Mouse (Mus musculus) heart, postnatal 0 days (tissue): ENCODE measurements around the gene Pheta1. TPM values are rescaled to one million over a fixed set of nuclear protein-coding genes. Genes with fewer than 3 reads are reported as not detected.

Source experiments
- ATAC-seq: fragments of 200-750 bp; cut with Nextera tagmentation; 2 replicates; pipeline ENCODE4 v1.8.0; 2017; ENCODE audit warnings: low read depth, moderate number of reproducible peaks, moderate library complexity; ENCODE audit not compliant: insufficient read depth
- DNase-seq: peaks from one replicate; pipeline ENCODE4 v3.0.0-alpha.2; 2016; ENCODE audit warnings: low spot score
- H3K27ac ChIP-seq: fragments of 300-500 bp; sonication (generic); 2 replicates; pipeline ENCODE4 v1.5.1; 2014; ENCODE audit warnings: low read depth, mild to moderate bottlenecking
- H3K27me3 ChIP-seq: fragments of 300-500 bp; sonication (generic); 2 replicates; pipeline ENCODE4 v1.6.1; 2014; ENCODE audit warnings: low read length, mixed read lengths; ENCODE audit not compliant: control insufficient read depth, insufficient read depth
- H3K36me3 ChIP-seq: fragments of 300-500 bp; sonication (generic); replicated peaks from 2 replicates; pipeline ENCODE4 v1.6.1; 2014; ENCODE audit warnings: low read length, mixed read lengths; ENCODE audit not compliant: control insufficient read depth, insufficient read depth
- H3K4me1 ChIP-seq: fragments of 300-500 bp; sonication (generic); 2 replicates; pipeline ENCODE4 v1.6.1; 2014; ENCODE audit warnings: antibody characterized with exemption; ENCODE audit not compliant: control insufficient read depth, insufficient read depth
- H3K4me2 ChIP-seq: fragments of 300-500 bp; sonication (generic); 2 replicates; pipeline ENCODE4 v1.6.1; 2014; ENCODE audit warnings: low read depth, mild to moderate bottlenecking, low read length, moderate library complexity
- H3K4me3 ChIP-seq: fragments of 300-500 bp; sonication (generic); 2 replicates; pipeline ENCODE4 v1.5.1; 2014; ENCODE audit warnings: low read depth, low read length
- H3K9ac ChIP-seq: fragments of 300-500 bp; sonication (generic); replicated peaks from 2 replicates; pipeline ENCODE4 v1.6.1; 2014; ENCODE audit warnings: low read depth, low read length, mixed read lengths
- H3K9me3 ChIP-seq: fragments of 300-500 bp; sonication (generic); replicated peaks from 2 replicates; pipeline ENCODE4 v1.6.1; 2016; ENCODE audit warnings: low read length; ENCODE audit not compliant: control insufficient read depth
- CTCF ChIP-seq: IDR thresholded peaks from 2 replicates; pipeline ENCODE4 v1.5.1; 2016; ENCODE audit warnings: antibody characterized with exemption, control low read depth, low read depth
- EP300 ChIP-seq: IDR thresholded peaks from 2 replicates; pipeline ENCODE4 v1.6.1; 2016; ENCODE audit warnings: antibody characterized with exemption, low read depth
- WGBS: fragments of 180-500 bp; shearing (Covaris S2); extraction: QIAGEN DNeasy Blood & Tissue Kit; methylation state at CpG from one replicate; pipeline ENCODE4 v1.1.7; 2014; 5-methylcytosine and 5-hydroxymethylcytosine counted together
- polyA plus RNA-seq: library from polyadenylated mRNA; unstranded; fragments of >200 nt; fragmentation: Nextera tagmentation; extraction: Ambion mirVana; gene quantifications from 2 replicates; pipeline ENCODE4 v1.2.1, GENCODE M21; 2015
- total RNA-seq: library from RNA; depleted of rRNA; stranded (reverse); fragments of >200 nt; gene quantifications from 2 replicates; pipeline ENCODE4 v1.2.3, GENCODE M21; 2014; ENCODE audit warnings: low replicate concordance

Gene Pheta1
- total and polyA plus RNA-seq, 2 experiments from 2014 or later: 16.4 to 32.2 TPM

- no peaks in the 10 kb centered on the region for H3K27me3 ChIP-seq
- H3K9me3 ChIP-seq: no peaks in the 10 kb centered on the region
- no peak for DNase-seq
- no peak for ATAC-seq
- 67% methylated on average over 5 of the region's 5 CpGs for WGBS
- no peak overlapping the region; the same call in 1 of the 2 replicates for H3K27ac ChIP-seq
- no peak overlapping the region for H3K4me2 ChIP-seq
- TF ChIP-seq EP300 (no peak), CTCF (no peak)
- H3K4me3 ChIP-seq: no peak overlapping the region
- no peak overlapping the region for H3K9ac ChIP-seq
- H3K36me3 ChIP-seq: peaks cover 53% of the 10 kb centered on the region
- H3K4me1 ChIP-seq: peaks cover 13% of the 10 kb centered on the region
Measured at GRCm38 (mm10) chr5:121811485-121811931, 37.3 kb upstream of the Pheta1 start.

- Histone ChIP-seq H3K9me3 (no peaks in the 10 kb centered on the region), H3K4me3 (no peak overlapping the region), H3K9ac (no peak overlapping the region), H3K27me3 (no peaks in the 10 kb centered on the region), H3K4me1 (peaks cover 13% of the 10 kb centered on the region), H3K4me2 (no peak overlapping the region), H3K36me3 (peaks cover 64% of the 10 kb centered on the region), H3K27ac (no peak overlapping the region)
- 77% methylated on average over 7 of the region's 7 CpGs for WGBS
- ATAC-seq (no peak), DNase-seq (no peak)
- TF ChIP-seq CTCF (no peak), EP300 (no peak)
Measured at GRCm38 (mm10) chr5:121812526-121813243, 36.1 kb upstream of the Pheta1 start.

GRCm38 (mm10) chr5:121813744-121814143 is 35.0 kb upstream of the Pheta1 start:
- Histone ChIP-seq H3K4me1 (peaks cover 13% of the 10 kb centered on the region), H3K27me3 (no peaks in the 10 kb centered on the region), H3K9ac (no peak overlapping the region), H3K36me3 (peaks cover 75% of the 10 kb centered on the region), H3K27ac (no peak overlapping the region), H3K4me2 (no peak overlapping the region), H3K9me3 (no peaks in the 10 kb centered on the region), H3K4me3 (no peak overlapping the region)
- WGBS: 93% methylated on average over 10 of the region's 10 CpGs
- DNase-seq (no peak), ATAC-seq (no peak)
- TF ChIP-seq EP300 (no peak), CTCF (no peak)

- Histone ChIP-seq H3K9ac (no peak overlapping the region), H3K4me3 (no peak overlapping the region), H3K9me3 (no peaks in the 10 kb centered on the region), H3K27ac (no peak overlapping the region), H3K4me1 (peaks cover 15% of the 10 kb centered on the region), H3K27me3 (no peaks in the 10 kb centered on the region), H3K4me2 (no peak overlapping the region), H3K36me3 (peaks cover 88% of the 10 kb centered on the region)
- DNase-seq (peak; percentile 61), ATAC-seq (peak; percentile 59)
- peak; percentile 72 for TF ChIP-seq CTCF
- TF ChIP-seq EP300: no peak
- 53% methylated on average over 3 of the region's 3 CpGs for WGBS
Measured at GRCm38 (mm10) chr5:121815067-121815466, 33.7 kb upstream of the Pheta1 start.

GRCm38 (mm10) chr5:121815867-121816380 is 32.9 kb upstream of the Pheta1 start:
- Histone ChIP-seq H3K36me3 (peaks cover 90% of the 10 kb centered on the region), H3K4me3 (no peak overlapping the region), H3K27me3 (no peaks in the 10 kb centered on the region), H3K4me2 (no peak overlapping the region), H3K27ac (no peak overlapping the region), H3K4me1 (peaks cover 15% of the 10 kb centered on the region; the same call in 1 of the 2 replicates), H3K9me3 (no peaks in the 10 kb centered on the region), H3K9ac (no peak overlapping the region)
- TF ChIP-seq CTCF (no peak), EP300 (no peak)
- WGBS: 72% methylated on average over 8 of the region's 8 CpGs
- no peak for DNase-seq
- ATAC-seq: no peak

GRCm38 (mm10) chr5:121816611-121817010 is 32.2 kb upstream of the Pheta1 start:
- no peak overlapping the region for H3K27ac ChIP-seq
- no peak for DNase-seq
- peaks cover 85% of the 10 kb centered on the region for H3K36me3 ChIP-seq
- H3K4me3 ChIP-seq: no peak overlapping the region
- H3K27me3 ChIP-seq: no peaks in the 10 kb centered on the region
- no peak for ATAC-seq
- TF ChIP-seq CTCF (no peak), EP300 (no peak)
- H3K4me1 ChIP-seq: peaks cover 17% of the 10 kb centered on the region; the same call in 1 of the 2 replicates
- H3K9ac ChIP-seq: no peak overlapping the region
- WGBS: 94% methylated on average over 2 of the region's 2 CpGs
- H3K9me3 ChIP-seq: no peaks in the 10 kb centered on the region
- H3K4me2 ChIP-seq: no peak overlapping the region
